Mouse (Mus musculus): Measurements from ENCODE around the gene Cdc123. TPM values are rescaled to one million over a fixed set of nuclear protein-coding genes. Genes with fewer than 3 reads are reported as not detected.

Cdc123 gene
- total and polyA plus RNA-seq, 3 experiments = 48.2 to 86.8 (median 79.3) TPM

- TF ChIP-seq CTCF (IDR thresholded peaks at IDR 0.05) (no peak), POLR2A (IDR thresholded peaks at IDR 0.05; ENCODE audit: insufficient read depth, low read depth, low read length) (no peak), EP300 (IDR thresholded peaks at IDR 0.05; ENCODE audit: insufficient read depth, low read depth, low read length) (no peak)
- H3K27me3 ChIP-seq (ENCODE audit: control insufficient read depth, insufficient read depth, low read length) = no peaks in the 10 kb centered on the region
- H3K4me3 ChIP-seq = peak overlapping the region; percentile 74
- peaks cover 3% of the 10 kb centered on the region for H3K79me2 ChIP-seq (replicated peaks; ENCODE audit: control insufficient read depth, insufficient read depth, low read length)
- H3K27ac ChIP-seq = peak overlapping the region; percentile 93
- no peak for DNase-seq
- intact Hi-C loops (cut with DNase I) = loop anchor here (2.0 kb wide), 1 partner anchor 106 kb away; the partner anchor contains the start of gene Upf2
- WGBS = 4% methylated on average over 23 of the region's 23 CpGs
- peak overlapping the region; percentile 69 for H3K9ac ChIP-seq (ENCODE audit: low read depth, low read length)
- H3K4me1 ChIP-seq (ENCODE audit: control insufficient read depth, insufficient read depth, low read length) = no peaks in the 10 kb centered on the region
- H3K36me3 ChIP-seq (ENCODE audit: control insufficient read depth, insufficient read depth, low read length) = peaks cover 4% of the 10 kb centered on the region; the same call in 1 of the 2 replicates
These were observed 637 bp downstream of the Cdc123 start for GRCm38 (mm10) chr2:5844181-5844872.

- Histone ChIP-seq H3K36me3 (ENCODE audit: control insufficient read depth, insufficient read depth, low read length) (no peaks in the 10 kb centered on the region), H3K4me3 (no peak overlapping the region), H3K4me1 (ENCODE audit: control insufficient read depth, insufficient read depth, low read length) (no peaks in the 10 kb centered on the region), H3K27ac (no peak overlapping the region), H3K27me3 (ENCODE audit: control insufficient read depth, insufficient read depth, low read length) (no peaks in the 10 kb centered on the region), H3K79me2 (replicated peaks; ENCODE audit: control insufficient read depth, insufficient read depth, low read length) (peaks cover 9% of the 10 kb centered on the region), H3K9ac (ENCODE audit: low read depth, low read length) (no peak overlapping the region)
- TF ChIP-seq CTCF (IDR thresholded peaks at IDR 0.05) = no peak
- TF ChIP-seq EP300 (IDR thresholded peaks at IDR 0.05; ENCODE audit: insufficient read depth, low read depth, low read length) = no peak
- TF ChIP-seq POLR2A (IDR thresholded peaks at IDR 0.05; ENCODE audit: insufficient read depth, low read depth, low read length) = no peak
- intact Hi-C loops (cut with DNase I) = no loop called here
- 87% methylated on average over 11 of the region's 11 CpGs for WGBS
- DNase-seq = no peak
These were observed 4.1 kb downstream of the Cdc123 start for GRCm38 (mm10) chr2:5840815-5841214.

GRCm38 (mm10) chr2:5825265-5825913, 19.6 kb downstream of the Cdc123 start:
- WGBS = 92% methylated on average over 5 of the region's 5 CpGs
- DNase-seq = no peak
- Histone ChIP-seq H3K27me3 (ENCODE audit: control insufficient read depth, insufficient read depth, low read length) (no peaks in the 10 kb centered on the region), H3K4me1 (ENCODE audit: control insufficient read depth, insufficient read depth, low read length) (no peaks in the 10 kb centered on the region; the same call in 1 of the 2 replicates), H3K36me3 (ENCODE audit: control insufficient read depth, insufficient read depth, low read length) (no peaks in the 10 kb centered on the region; the same call in 1 of the 2 replicates), H3K4me3 (no peak overlapping the region), H3K27ac (no peak overlapping the region), H3K79me2 (replicated peaks; ENCODE audit: control insufficient read depth, insufficient read depth, low read length) (no peaks in the 10 kb centered on the region), H3K9ac (ENCODE audit: low read depth, low read length) (no peak overlapping the region)
- intact Hi-C loops (cut with DNase I) = no loop called here
- TF ChIP-seq CTCF (IDR thresholded peaks at IDR 0.05) (no peak), POLR2A (IDR thresholded peaks at IDR 0.05; ENCODE audit: insufficient read depth, low read depth, low read length) (no peak), EP300 (IDR thresholded peaks at IDR 0.05; ENCODE audit: insufficient read depth, low read depth, low read length) (no peak)

- Histone ChIP-seq H3K4me1 (ENCODE audit: control insufficient read depth, insufficient read depth, low read length) (no peaks in the 10 kb centered on the region; the same call in 1 of the 2 replicates), H3K4me3 (no peak overlapping the region), H3K9ac (ENCODE audit: low read depth, low read length) (no peak overlapping the region), H3K27ac (no peak overlapping the region), H3K27me3 (ENCODE audit: control insufficient read depth, insufficient read depth, low read length) (no peaks in the 10 kb centered on the region), H3K36me3 (ENCODE audit: control insufficient read depth, insufficient read depth, low read length) (no peaks in the 10 kb centered on the region; the same call in 1 of the 2 replicates), H3K79me2 (replicated peaks; ENCODE audit: control insufficient read depth, insufficient read depth, low read length) (no peaks in the 10 kb centered on the region)
- TF ChIP-seq POLR2A (IDR thresholded peaks at IDR 0.05; ENCODE audit: insufficient read depth, low read depth, low read length) = no peak
- TF ChIP-seq CTCF (IDR thresholded peaks at IDR 0.05) = no peak
- TF ChIP-seq EP300 (IDR thresholded peaks at IDR 0.05; ENCODE audit: insufficient read depth, low read depth, low read length) = no peak
- DNase-seq = no peak
- intact Hi-C loops (cut with DNase I) = no loop called here
- 59% methylated on average over 5 of the region's 5 CpGs for WGBS
These were observed 20.3 kb downstream of the Cdc123 start for GRCm38 (mm10) chr2:5824685-5825084.

GRCm38 (mm10) chr2:5824213-5824612, 20.8 kb downstream of the Cdc123 start:
- H3K79me2 ChIP-seq (replicated peaks; ENCODE audit: control insufficient read depth, insufficient read depth, low read length) = no peaks in the 10 kb centered on the region
- no peaks in the 10 kb centered on the region for H3K27me3 ChIP-seq (ENCODE audit: control insufficient read depth, insufficient read depth, low read length)
- no peaks in the 10 kb centered on the region; the same call in 1 of the 2 replicates for H3K4me1 ChIP-seq (ENCODE audit: control insufficient read depth, insufficient read depth, low read length)
- no peak overlapping the region for H3K27ac ChIP-seq
- DNase-seq = no peak
- 29% methylated on average over 1 of the region's 1 CpGs for WGBS
- no peak overlapping the region for H3K9ac ChIP-seq (ENCODE audit: low read depth, low read length)
- H3K36me3 ChIP-seq (ENCODE audit: control insufficient read depth, insufficient read depth, low read length) = no peaks in the 10 kb centered on the region; the same call in 1 of the 2 replicates
- TF ChIP-seq CTCF (IDR thresholded peaks at IDR 0.05) (peak; percentile 57), POLR2A (IDR thresholded peaks at IDR 0.05; ENCODE audit: insufficient read depth, low read depth, low read length) (no peak)
- H3K4me3 ChIP-seq = no peak overlapping the region
- intact Hi-C loops (cut with DNase I) = no loop called here

GRCm38 (mm10) chr2:5822449-5822848, 22.5 kb downstream of the Cdc123 start:
- TF ChIP-seq EP300 (IDR thresholded peaks at IDR 0.05; ENCODE audit: insufficient read depth, low read depth, low read length) (no peak), CTCF (IDR thresholded peaks at IDR 0.05) (no peak), POLR2A (IDR thresholded peaks at IDR 0.05; ENCODE audit: insufficient read depth, low read depth, low read length) (no peak)
- H3K79me2 ChIP-seq (replicated peaks; ENCODE audit: control insufficient read depth, insufficient read depth, low read length) = no peaks in the 10 kb centered on the region
- intact Hi-C loops (cut with DNase I) = no loop called here
- WGBS = 90% methylated on average over 6 of the region's 6 CpGs
- no peaks in the 10 kb centered on the region; the same call in 1 of the 2 replicates for H3K4me1 ChIP-seq (ENCODE audit: control insufficient read depth, insufficient read depth, low read length)
- H3K4me3 ChIP-seq = no peak overlapping the region
- H3K27me3 ChIP-seq (ENCODE audit: control insufficient read depth, insufficient read depth, low read length) = no peaks in the 10 kb centered on the region
- DNase-seq = no peak
- H3K27ac ChIP-seq = no peak overlapping the region
- no peak overlapping the region for H3K9ac ChIP-seq (ENCODE audit: low read depth, low read length)
- no peaks in the 10 kb centered on the region; the same call in 1 of the 2 replicates for H3K36me3 ChIP-seq (ENCODE audit: control insufficient read depth, insufficient read depth, low read length)
